Mouse (Mus musculus) adrenal gland, postnatal 25 days (tissue): ENCODE measurements at regions not wholly inside any gene's neighbourhood (a gene's known extent, or its start where the extent isn't known, plus 50 kb on each side); places are given as distances from the start of the nearest gene placed in this dataset.

Source experiments
- DNase-seq: peaks from one replicate; pipeline ENCODE4 v3.0.0; 2021; ENCODE audit warnings: mixed read lengths

DNA sequence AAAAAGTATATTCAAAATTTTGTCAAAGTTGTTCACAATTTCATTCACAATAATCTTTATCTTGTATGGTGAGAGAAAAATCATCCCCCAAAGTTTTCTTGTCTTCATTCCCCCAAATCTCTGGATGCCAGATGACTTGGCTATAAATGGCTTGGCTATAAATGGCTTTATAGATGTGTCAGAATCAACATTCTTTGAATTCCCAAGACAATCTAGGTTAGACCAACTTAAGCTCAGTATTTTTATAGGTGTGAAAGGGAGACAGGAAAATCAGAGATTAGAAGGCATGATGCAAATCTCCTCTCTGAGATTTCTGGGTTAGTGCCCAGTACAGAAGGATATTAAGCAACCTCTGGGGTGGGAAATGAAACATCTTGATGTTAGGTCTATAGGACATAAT lies 685.4 kb downstream of the Ttll7 start:
- DNase-seq: no peak

DNA sequence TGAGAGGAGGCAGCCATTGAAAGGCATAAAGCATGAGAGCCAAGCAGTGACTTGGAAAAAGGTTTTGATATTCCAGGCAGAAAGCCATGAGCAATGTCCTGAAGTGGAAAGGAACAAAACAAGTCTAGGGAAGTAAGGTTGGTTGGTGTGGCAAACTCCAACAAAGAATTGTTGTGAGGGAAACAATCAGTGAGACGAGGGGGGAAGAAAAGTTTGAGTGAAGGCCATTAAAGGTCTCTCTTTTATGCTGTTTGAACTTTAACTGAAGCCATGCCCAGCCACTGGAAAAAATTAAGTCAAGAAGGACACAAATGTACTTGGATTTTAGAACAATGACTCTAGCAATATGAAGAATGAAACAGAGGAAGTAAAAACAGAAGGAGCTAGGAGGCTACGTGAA lies 680.0 kb downstream of the Ttll7 start:
- DNase-seq: no peak

GRCm38 (mm10) chr3:147531608-147532180 lies 679.5 kb downstream of the Ttll7 start:
- DNase-seq: no peak
